Mouse (Mus musculus) left cerebral cortex, postnatal 36 days (tissue): ENCODE measurements around the gene Vmp1. TPM values are rescaled to one million over a fixed set of nuclear protein-coding genes. Genes with fewer than 3 reads are reported as not detected.

ENCODE experiments used
- DNase-seq, 2 experiments: peaks; one replicate each; pipeline ENCODE4 v3.0.0; 2021 to 2022; ENCODE audit warnings: low spot score in 2 of 2, mixed read lengths in 1 of 2
- intact Hi-C: fragments of 180-260 bp; cut with DNase I; formaldehyde crosslinking; loops from one replicate; pipeline ENCODE4 v1.15.1; 2025
- total RNA-seq, 2 experiments: library from RNA; stranded (reverse); gene quantifications; 2 replicates each; pipeline ENCODE4 v1.2.3; 2021

Vmp1 gene
- total RNA-seq, 2 experiments from 2014 or later = 160 to 183 TPM

- DNase-seq = peak in 1 of 2 experiments; percentile 21
- intact Hi-C loops = no loop called here
These were observed 37.4 kb downstream of the Vmp1 start for GRCm38 (mm10) chr11:86646136-86646834.

GRCm38 (mm10) chr11:86644553-86644952 is 39.1 kb downstream of the Vmp1 start:
- DNase-seq = no peak
- intact Hi-C loops = no loop called here

- DNase-seq = no peak
- intact Hi-C loops = no loop called here
These were observed 41.9 kb downstream of the Vmp1 start for GRCm38 (mm10) chr11:86641714-86642113.

GRCm38 (mm10) chr11:86637697-86638096 is 45.9 kb downstream of the Vmp1 start:
- DNase-seq = no peak
- intact Hi-C loops = no loop called here

GRCm38 (mm10) chr11:86634396-86634795 is 49.2 kb downstream of the Vmp1 start:
- intact Hi-C loops = no loop called here
- DNase-seq = no peak

GRCm38 (mm10) chr11:86629941-86630340 is 53.7 kb downstream of the Vmp1 start:
- intact Hi-C loops = no loop called here
- DNase-seq = no peak

- DNase-seq = no peak
- intact Hi-C loops = no loop called here
These were observed 54.2 kb downstream of the Vmp1 start for GRCm38 (mm10) chr11:86629445-86629844.

GRCm38 (mm10) chr11:86628448-86628847 is 55.2 kb downstream of the Vmp1 start:
- DNase-seq = no peak
- intact Hi-C loops = no loop called here

- DNase-seq = no peak
- intact Hi-C loops = no loop called here
These were observed 56.0 kb downstream of the Vmp1 start for GRCm38 (mm10) chr11:86627649-86628048.

- intact Hi-C loops = no loop called here
- no peak for DNase-seq
These were observed 56.9 kb downstream of the Vmp1 start for GRCm38 (mm10) chr11:86626714-86627113.

GRCm38 (mm10) chr11:86624237-86624941 is 59.2 kb downstream of the Vmp1 start:
- no peak for DNase-seq
- intact Hi-C loops = no loop called here

- DNase-seq = no peak
- intact Hi-C loops = no loop called here
These were observed 60.1 kb downstream of the Vmp1 start for GRCm38 (mm10) chr11:86623402-86624010.

- intact Hi-C loops = no loop called here
These were observed 61.3 kb downstream of the Vmp1 start for GRCm38 (mm10) chr11:86622191-86622912.

GRCm38 (mm10) chr11:86621139-86621538 is 62.5 kb downstream of the Vmp1 start:
- intact Hi-C loops = no loop called here

More at GRCm38 (mm10) chr11:86622191-86622912, 61.3 kb downstream of the Vmp1 start:
- DNase-seq = no peak

GRCm38 (mm10) chr11:86618548-86619335 is 64.9 kb downstream of the Vmp1 start:
- intact Hi-C loops = no loop called here
- no peak for DNase-seq

More at GRCm38 (mm10) chr11:86621139-86621538, 62.5 kb downstream of the Vmp1 start:
- no peak for DNase-seq

- no peak for DNase-seq
- intact Hi-C loops = no loop called here
These were observed 69.0 kb downstream of the Vmp1 start for GRCm38 (mm10) chr11:86614607-86615006.

- no peak for DNase-seq
- intact Hi-C loops = no loop called here
These were observed 69.5 kb downstream of the Vmp1 start for GRCm38 (mm10) chr11:86614056-86614530.

- no peak for DNase-seq
- intact Hi-C loops = no loop called here
These were observed 71.6 kb downstream of the Vmp1 start for GRCm38 (mm10) chr11:86611991-86612390.

- DNase-seq = no peak
- intact Hi-C loops = no loop called here
These were observed 73.4 kb downstream of the Vmp1 start for GRCm38 (mm10) chr11:86610239-86610638.
